Mouse (Mus musculus): ENCODE data around the gene Zkscan17. TPM values are rescaled to one million over a fixed set of nuclear protein-coding genes. Genes with fewer than 3 reads are reported as not detected.

Gene Zkscan17
- total RNA-seq, 4 experiments from 2014 or later = 11.1 to 14.3 (median 13.3) TPM

DNA sequence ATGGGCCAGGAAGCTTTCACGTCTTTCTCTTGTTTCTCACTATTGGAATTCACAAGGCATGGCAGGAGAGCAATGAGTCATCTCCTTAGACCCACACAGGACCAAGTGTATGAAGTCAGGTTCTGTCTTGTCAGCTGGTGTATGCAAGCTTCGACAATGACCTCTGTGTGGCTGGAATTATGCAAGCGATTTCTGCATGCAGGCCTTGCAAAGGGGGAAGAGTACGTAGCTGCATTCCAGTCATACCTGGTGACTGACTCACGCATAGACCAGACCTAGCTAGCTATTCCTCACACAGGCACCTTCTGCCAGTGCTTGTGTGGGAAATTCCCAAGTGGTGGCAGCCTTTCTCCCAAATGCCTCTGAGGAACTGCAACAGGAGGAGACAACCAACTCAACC is 67.6 kb downstream of the Zkscan17 start:
- peak; percentile 40 for DNase-seq (ENCODE audit: low spot score)

DNA sequence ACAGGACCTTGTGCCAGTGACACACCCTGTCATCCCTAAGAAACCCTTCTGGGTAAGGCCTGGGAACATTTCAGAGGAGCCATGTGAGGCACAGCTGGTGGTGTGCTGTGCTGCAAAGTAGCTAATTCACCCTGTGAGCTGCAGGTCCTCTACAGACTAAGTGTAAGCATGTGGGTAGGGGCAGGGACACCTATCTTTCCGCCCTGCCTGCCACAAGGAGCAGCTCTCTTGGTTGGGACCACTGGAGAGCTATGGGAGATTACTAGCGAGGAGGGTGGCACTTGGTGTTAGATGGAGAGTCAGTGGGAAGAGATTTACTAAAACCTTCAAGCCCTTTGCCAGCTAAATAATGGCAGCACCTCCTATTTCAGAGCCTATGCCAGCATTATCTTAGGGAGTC is 69.7 kb downstream of the Zkscan17 start:
- no peak for DNase-seq (ENCODE audit: low spot score)

DNA sequence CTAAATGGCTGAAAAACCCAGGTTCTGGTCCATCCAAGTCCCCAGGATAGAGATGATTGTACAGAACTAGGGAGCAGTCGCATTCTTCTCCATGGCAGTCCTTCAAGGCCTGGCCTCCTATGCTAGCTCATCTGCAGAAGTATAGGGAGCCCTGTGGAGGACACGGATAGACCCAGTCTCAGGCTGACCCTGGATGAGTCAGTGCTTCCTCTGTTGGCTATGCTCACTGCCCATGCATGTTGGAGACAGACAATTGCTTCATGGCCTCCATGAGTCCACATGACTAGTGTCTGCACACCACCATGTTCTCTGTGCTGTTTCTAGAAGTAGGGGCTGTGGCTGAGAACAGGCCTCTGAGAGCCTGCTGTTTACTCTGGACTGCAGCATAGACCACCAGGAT is 70.2 kb downstream of the Zkscan17 start:
- no peak for DNase-seq (ENCODE audit: low spot score)

DNA sequence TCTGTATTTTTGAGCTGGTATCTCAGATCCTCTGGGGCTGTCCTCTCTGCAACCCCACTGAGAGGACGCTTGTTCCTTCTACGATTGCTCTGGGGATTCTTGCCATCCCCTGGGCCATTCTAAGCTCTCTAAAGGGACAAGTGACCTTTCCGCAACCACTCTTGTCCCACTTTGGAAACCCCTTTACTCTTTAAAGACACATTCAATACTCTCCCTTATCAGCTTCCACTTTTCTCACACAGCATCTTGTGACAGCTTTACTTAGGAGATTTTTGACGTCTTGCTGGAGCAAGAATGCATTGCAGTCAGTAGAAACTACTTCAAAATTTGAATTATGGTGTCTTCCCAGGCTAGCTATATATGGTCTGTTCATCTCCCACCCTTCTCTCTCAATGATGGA is 75.5 kb downstream of the Zkscan17 start, which contains the start of gene Snap47:
Gene Snap47, minus strand, starts transcription at position 101 of the 400 bp plus-strand sequence.
- DNase-seq (ENCODE audit: low spot score) = no peak

DNA sequence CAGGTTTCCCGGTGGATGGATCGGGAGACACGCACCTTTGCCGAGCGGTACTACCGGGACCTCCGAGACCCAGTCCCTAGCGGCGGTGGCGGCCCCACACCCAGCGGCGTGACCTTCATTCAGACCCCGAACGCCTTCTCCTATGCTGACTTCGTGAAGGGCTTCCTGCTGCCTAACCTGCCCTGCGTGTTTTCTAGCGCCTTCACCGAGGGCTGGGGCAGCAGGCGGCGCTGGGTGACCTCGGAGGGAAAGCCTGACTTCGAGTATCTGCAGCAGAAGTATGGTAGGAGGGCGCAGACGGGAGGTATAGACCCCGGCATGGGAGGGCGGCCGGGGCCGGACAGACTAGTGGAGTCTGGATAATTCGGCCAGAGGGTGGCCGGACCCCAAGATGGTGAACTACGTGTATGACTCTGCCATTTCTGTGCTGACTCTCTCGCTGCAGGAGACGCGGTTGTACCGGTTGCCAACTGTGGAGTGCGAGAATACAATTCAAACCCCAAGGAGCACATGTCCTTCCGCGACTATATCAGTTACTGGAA is 76.2 kb downstream of the Zkscan17 start:
- no peak for DNase-seq (ENCODE audit: low spot score)

DNA sequence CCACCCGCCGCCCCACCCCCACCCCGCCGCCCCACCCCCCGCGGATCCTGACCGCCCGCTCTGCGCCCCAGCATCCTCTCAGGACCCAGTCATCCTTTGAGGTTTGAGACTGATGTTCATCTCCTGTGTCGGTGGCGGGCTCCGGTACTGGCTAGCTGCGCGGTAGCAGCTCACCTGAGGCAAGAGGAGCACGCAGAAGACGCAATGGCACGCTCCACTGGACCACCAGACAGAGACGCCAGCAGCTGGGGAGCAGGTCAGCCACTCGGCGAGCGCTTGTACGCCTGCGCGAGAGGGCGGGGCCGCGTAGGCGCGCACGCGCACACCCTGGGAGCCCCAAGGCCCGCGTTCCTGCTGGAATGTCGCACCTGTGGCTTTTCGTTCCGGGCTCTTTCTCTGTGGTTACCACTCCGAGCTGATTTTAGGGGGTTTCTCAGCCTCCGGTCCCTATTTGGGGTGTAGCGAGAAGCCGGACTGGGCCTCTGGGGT is 76.8 kb downstream of the Zkscan17 start, which contains the start of gene Jmjd4:
Gene Jmjd4, plus strand, starts transcription at position 305 of the 489 bp plus-strand sequence.
- DNase-seq (ENCODE audit: low spot score) = peak; percentile 89

DNA sequence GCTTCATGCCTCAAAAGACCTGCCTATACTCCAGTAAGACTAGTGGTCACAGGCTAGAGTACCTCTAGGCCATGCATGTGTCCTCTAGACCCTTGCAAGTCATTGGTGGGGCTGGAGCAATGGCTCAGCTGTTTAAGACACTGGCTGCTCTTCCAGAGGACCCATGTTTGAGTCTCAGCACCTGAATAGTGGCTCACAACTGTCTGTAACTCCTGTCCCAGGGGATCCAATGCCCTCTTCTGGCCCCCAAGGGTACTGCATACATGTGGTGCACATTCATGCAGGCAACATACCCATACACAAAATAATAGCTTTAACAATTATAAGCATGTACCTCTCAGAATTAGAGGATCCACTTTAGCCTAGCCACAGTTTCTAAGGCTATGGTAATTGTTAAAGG is 83.4 kb downstream of the Zkscan17 start:
- DNase-seq (ENCODE audit: low spot score) = no peak

DNA sequence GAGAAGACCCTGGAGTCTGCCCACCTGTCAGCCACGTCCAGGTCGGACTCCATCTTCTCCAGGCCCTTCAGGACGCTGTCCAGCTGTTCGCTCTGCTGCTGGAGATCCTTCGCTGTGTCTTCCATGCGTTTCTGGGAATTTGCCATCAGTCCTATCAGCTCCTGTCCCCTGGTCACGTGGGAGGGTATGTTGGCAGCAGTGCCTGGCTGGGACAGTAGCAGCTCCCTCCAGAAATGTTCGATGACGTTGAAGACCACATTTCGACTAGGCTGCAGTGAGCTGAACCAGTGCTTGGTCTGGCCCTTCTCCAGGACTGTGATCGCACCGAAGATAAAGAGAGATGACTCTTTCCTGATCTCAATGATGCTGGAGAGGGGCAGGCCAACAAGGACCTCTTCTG is 88.6 kb downstream of the Zkscan17 start:
- DNase-seq (ENCODE audit: low spot score) = no peak

Other genes starting within 250 kb of the Zkscan17 start
- not detected for gene Wnt3a, start 236.0 kb downstream of the Zkscan17 start, total RNA-seq (2022)
- gene Wnt9a, start 219.8 kb downstream of the Zkscan17 start, total RNA-seq (2022) = 1 to 10 TPM; 4.3 to 4.9 (median 4.6) TPM
- not detected for gene Prss38, start 151.1 kb downstream of the Zkscan17 start, total RNA-seq (2022)
- 10 to 100 TPM; 10.4 to 13.8 (median 12.5) TPM for gene Jmjd4, start 76.7 kb downstream of the Zkscan17 start, total RNA-seq (2022)
- gene Snap47, start 75.6 kb downstream of the Zkscan17 start, total RNA-seq (2022) = 10 to 100 TPM; 41.5 to 52.6 (median 44.8) TPM
- 1 to 10 TPM; 3.4 to 5.3 (median 4.2) TPM for gene Zfp867, start 54.3 kb downstream of the Zkscan17 start, total RNA-seq (2022)
- gene Nlrp3, start 14.8 kb upstream of the Zkscan17 start, total RNA-seq (2022) = under 1 TPM; 0.25 to 0.92 (median 0.43) TPM
- not detected for gene Olfr222, start 49.5 kb upstream of the Zkscan17 start, total RNA-seq (2022)
- not detected for gene Olfr223, start 66.5 kb upstream of the Zkscan17 start, total RNA-seq (2022)
- gene Mprip, start 134.6 kb upstream of the Zkscan17 start, total RNA-seq (2022) = 100 to 1,000 TPM; 121 to 152 (median 127) TPM

Data from heart, adult 8-10 months (tissue).